Mouse (Mus musculus): ENCODE results near the gene Tsc22d3.

- TF ChIP-seq CTCF (conservative IDR thresholded peaks at IDR 0.05; ENCODE audit: low read length) (no peak), NANOG (IDR thresholded peaks at IDR 0.05; ENCODE audit: borderline replicate concordance, low read length) (no peak)
These were observed at the start of gene Tsc22d3 for GRCm38 (mm10) chrX:140600410-140601109.

Measured in E14TG2a.4 (cell line).